Mouse (Mus musculus): ENCODE results near the gene Prkca.

Prkca gene

GRCm38 (mm10) chr11:108297956-108298355 lies 45.8 kb downstream of the Prkca start:
- DNase-seq (ENCODE audit: low read depth, low spot score): no peak

- no peak for DNase-seq (ENCODE audit: low read depth, low spot score)
These were observed 48.4 kb downstream of the Prkca start for GRCm38 (mm10) chr11:108295373-108295772.

- DNase-seq (ENCODE audit: low read depth, low spot score): no peak
These were observed 49.4 kb downstream of the Prkca start for GRCm38 (mm10) chr11:108294305-108294813.

GRCm38 (mm10) chr11:108293843-108294242 lies 49.9 kb downstream of the Prkca start:
- no peak for DNase-seq (ENCODE audit: low read depth, low spot score)

- DNase-seq (ENCODE audit: low read depth, low spot score): no peak
These were observed 54.5 kb downstream of the Prkca start for GRCm38 (mm10) chr11:108289192-108289591.

- DNase-seq (ENCODE audit: low read depth, low spot score): no peak
These were observed 56.4 kb downstream of the Prkca start for GRCm38 (mm10) chr11:108287321-108287720.

GRCm38 (mm10) chr11:108285046-108285445 lies 58.7 kb downstream of the Prkca start:
- no peak for DNase-seq (ENCODE audit: low read depth, low spot score)

GRCm38 (mm10) chr11:108282850-108283459 lies 60.8 kb downstream of the Prkca start:
- DNase-seq (ENCODE audit: low read depth, low spot score): peak; percentile 58

- DNase-seq (ENCODE audit: low read depth, low spot score): no peak
These were observed 63.9 kb downstream of the Prkca start for GRCm38 (mm10) chr11:108279748-108280373.

- DNase-seq (ENCODE audit: low read depth, low spot score): peak; percentile 68
These were observed 66.6 kb downstream of the Prkca start for GRCm38 (mm10) chr11:108277096-108277495.

- DNase-seq (ENCODE audit: low read depth, low spot score): peak; percentile 51
These were observed 67.6 kb downstream of the Prkca start for GRCm38 (mm10) chr11:108276148-108276547.

- no peak for DNase-seq (ENCODE audit: low read depth, low spot score)
These were observed 69.7 kb downstream of the Prkca start for GRCm38 (mm10) chr11:108274046-108274445.

GRCm38 (mm10) chr11:108273415-108273965 lies 70.2 kb downstream of the Prkca start:
- no peak for DNase-seq (ENCODE audit: low read depth, low spot score)

GRCm38 (mm10) chr11:108272601-108273414 lies 70.9 kb downstream of the Prkca start:
- no peak for DNase-seq (ENCODE audit: low read depth, low spot score)

- DNase-seq (ENCODE audit: low read depth, low spot score): no peak
These were observed 72.4 kb downstream of the Prkca start for GRCm38 (mm10) chr11:108271305-108271704.

GRCm38 (mm10) chr11:108269516-108269915 lies 74.2 kb downstream of the Prkca start:
- no peak for DNase-seq (ENCODE audit: low read depth, low spot score)

- DNase-seq (ENCODE audit: low read depth, low spot score): peak; percentile 51
These were observed 75.1 kb downstream of the Prkca start for GRCm38 (mm10) chr11:108268421-108269322.

GRCm38 (mm10) chr11:108267825-108268224 lies 75.9 kb downstream of the Prkca start:
- DNase-seq (ENCODE audit: low read depth, low spot score): peak; percentile 89

- DNase-seq (ENCODE audit: low read depth, low spot score): peak; percentile 65
These were observed 76.7 kb downstream of the Prkca start for GRCm38 (mm10) chr11:108267066-108267465.

GRCm38 (mm10) chr11:108263868-108264267 lies 79.9 kb downstream of the Prkca start:
- DNase-seq (ENCODE audit: low read depth, low spot score): no peak

GRCm38 (mm10) chr11:108263406-108263805 lies 80.3 kb downstream of the Prkca start:
- DNase-seq (ENCODE audit: low read depth, low spot score): no peak
